Mouse (Mus musculus): ENCODE results near the gene Rufy4.

DNA sequence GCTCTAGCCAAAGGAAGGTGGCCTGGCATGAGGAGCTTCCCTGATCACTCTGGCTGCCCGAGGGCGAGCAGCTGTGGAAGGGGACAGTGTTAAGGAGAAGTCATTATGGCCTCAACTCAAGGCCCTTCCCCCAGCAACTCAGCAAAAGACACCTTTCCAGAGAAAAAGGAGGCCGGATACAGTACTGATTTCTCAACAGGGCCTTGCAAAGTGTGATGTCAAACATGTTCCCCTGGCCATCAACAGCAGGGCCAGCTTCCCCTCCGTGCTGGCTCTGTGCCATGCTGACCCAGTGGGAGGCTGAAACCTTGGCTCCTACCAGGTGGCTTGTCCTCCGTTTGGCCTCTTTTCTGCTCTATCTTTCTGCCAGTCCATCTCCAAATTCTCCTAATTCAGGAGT is 41.8 kb downstream of the Rufy4 start:
- TF ChIP-seq POLR2A (IDR thresholded peaks at IDR 0.05; ENCODE audit: insufficient read length, low read depth) (no peak), CEBPB (IDR thresholded peaks at IDR 0.05; ENCODE audit: insufficient read depth, poor library complexity, severe bottlenecking) (no peak), REST (IDR thresholded peaks at IDR 0.05; ENCODE audit: insufficient read depth, insufficient read length) (no peak), POLR2AphosphoS2 (IDR thresholded peaks at IDR 0.05; ENCODE audit: insufficient read length, low read depth) (no peak)
